ENCODE assay signal across 42 mouse cellular contexts in genomic region chr1:65130226-65130625, GRCm38 (mm10). TPM values are rescaled to one million over a fixed set of nuclear protein-coding genes. Genes with fewer than 3 reads are reported as not detected.
DNase-seq lines count a peak whose midpoint lies in the region; ATAC-seq and TF ChIP-seq lines count a peak whose summit lies in the region.
"Had no signal": no experiment of that assay in that cellular context is flagged by ENCODE, and none has a peak within 500 bp of the region (broad histone marks: within the 10 kb centered on the region; RNA-seq: fewer than 3 reads in every experiment).

No protein-coding gene starts in this region.

- no peaks in the 10 kb centered on the region for H3K27me3 ChIP-seq in kidney, postnatal 0 days (ENCODE audit: insufficient read depth, low read length)
- no peaks in the 10 kb centered on the region for H3K27me3 ChIP-seq in small intestine, adult 2 months (ENCODE audit: control insufficient read depth, insufficient read depth, low read length)
- no peaks in the 10 kb centered on the region for H3K27me3 ChIP-seq in midbrain, embryonic 11.5 days (ENCODE audit: control insufficient read depth, insufficient read depth, low read length)
- H3K27me3 ChIP-seq: CH12.LX; heart, embryonic 13.5 days; midbrain, embryonic 15.5 days had no signal

- no peak overlapping the region for H3K4me3 ChIP-seq in kidney, postnatal 0 days (replicated peaks; ENCODE audit: low read depth, low read length)
- no peak overlapping the region for H3K4me3 ChIP-seq in small intestine, adult 2 months (ENCODE audit: low read depth, low read length)
- H3K4me3 ChIP-seq in midbrain, embryonic 11.5 days (ENCODE audit: low read depth, low read length), result no peak overlapping the region
- H3K4me3 ChIP-seq: erythroblast, embryonic 14.5 days; heart, adult 2 months; heart, embryonic 13.5 days; midbrain, embryonic 15.5 days had no signal

- H3K4me1 ChIP-seq in kidney, postnatal 0 days (replicated peaks; ENCODE audit: insufficient read depth, low read length), result no peaks in the 10 kb centered on the region
- peaks cover 9% of the 10 kb centered on the region; the same call in 1 of the 2 replicates for H3K4me1 ChIP-seq in small intestine, adult 2 months (ENCODE audit: control insufficient read depth, insufficient read depth, insufficient read length, low read length)
- H3K4me1 ChIP-seq in midbrain, embryonic 11.5 days (ENCODE audit: control insufficient read depth, insufficient read depth, low read length), result no peaks in the 10 kb centered on the region
- H3K4me1 ChIP-seq: heart, embryonic 13.5 days; midbrain, embryonic 15.5 days had no signal

- TF ChIP-seq POLR2A in small intestine, adult 2 months (IDR thresholded peaks at IDR 0.05; ENCODE audit: low read depth, low read length), result no peak

- no peak overlapping the region for H3K4me2 ChIP-seq in kidney, postnatal 0 days (ENCODE audit: low read length)
- H3K4me2 ChIP-seq in midbrain, embryonic 11.5 days, result no peak overlapping the region
- H3K4me2 ChIP-seq: heart, embryonic 13.5 days; hindbrain, embryonic 14.5 days; midbrain, embryonic 15.5 days had no signal

- no peaks in the 10 kb centered on the region for H3K9me3 ChIP-seq in kidney, postnatal 0 days (replicated peaks; ENCODE audit: low read length)
- no peaks in the 10 kb centered on the region for H3K9me3 ChIP-seq in midbrain, embryonic 11.5 days (ENCODE audit: control insufficient read depth, low read length)
- H3K9me3 ChIP-seq: heart, embryonic 13.5 days; midbrain, embryonic 15.5 days had no signal

- peak; percentile 77 for ATAC-seq in kidney, postnatal 0 days (replicated peaks; ENCODE audit: low FRiP score, low read depth)
- ATAC-seq in midbrain, embryonic 11.5 days (ENCODE audit: low FRiP score), result no peak
- ATAC-seq: activated CD4-positive, CD25-positive, alpha-beta regulatory T cell, adult 4 months; midbrain, embryonic 15.5 days had no signal

- TF ChIP-seq CTCF in kidney, postnatal 0 days (IDR thresholded peaks at IDR 0.05; ENCODE audit: low read depth), result no peak
- no peak for TF ChIP-seq CTCF in small intestine, adult 2 months (IDR thresholded peaks at IDR 0.05; ENCODE audit: extremely low read depth, insufficient read length, insufficient replicate concordance, low read depth, low read length)

- no peak overlapping the region for H3K9ac ChIP-seq in kidney, postnatal 0 days (ENCODE audit: low read depth, low read length)
- H3K9ac ChIP-seq in midbrain, embryonic 11.5 days (ENCODE audit: low read length), result no peak overlapping the region
- H3K9ac ChIP-seq: forebrain, postnatal 0 days; heart, embryonic 13.5 days; hindbrain, embryonic 14.5 days; liver, embryonic 14.5 days; midbrain, embryonic 15.5 days had no signal

- H3K27ac ChIP-seq in kidney, postnatal 0 days, result no peak overlapping the region
- H3K27ac ChIP-seq in small intestine, adult 2 months (ENCODE audit: insufficient read depth, low read depth, low read length), result peak overlapping the region; percentile 93
- H3K27ac ChIP-seq in midbrain, embryonic 11.5 days (ENCODE audit: low read depth, low read length), result no peak overlapping the region
- H3K27ac ChIP-seq: heart, adult 2 months; heart, embryonic 13.5 days; hindbrain, embryonic 14.5 days; liver, embryonic 14.5 days; macrophage; midbrain, embryonic 15.5 days had no signal

- DNase-seq in heart, adult 11 months, result peak; percentile 31
- DNase-seq in heart, adult 18-20 months, result no peak
- DNase-seq in kidney, adult 8-10 months, result peak; percentile 64 to 78
- no peak for DNase-seq in kidney, postnatal 0 days (ENCODE audit: low spot score)
- DNase-seq in frontal cortex, postnatal 36 days (ENCODE audit: low spot score in 2 of 2), result no peak
- no peak for DNase-seq in right cerebral cortex, adult 2 months (ENCODE audit: low spot score in 2 of 2)
- DNase-seq in midbrain, embryonic 11.5 days (ENCODE audit: low spot score, missing footprints), result no peak
- DNase-seq: adrenal gland, adult 2 months; adrenal gland, postnatal 36 days; cerebellum, adult 2 months; cerebellum, postnatal 14 days; gastrocnemius, postnatal 14 days; heart, adult 2 months; heart, postnatal 10 days; liver; lung, adult 2 months; lung, postnatal 10 days; right cerebral cortex, postnatal 4 days had no signal

- no peaks in the 10 kb centered on the region for H3K36me3 ChIP-seq in kidney, postnatal 0 days (ENCODE audit: insufficient read depth, low read length)
- H3K36me3 ChIP-seq in small intestine, adult 2 months (ENCODE audit: control insufficient read depth, insufficient read depth, low read length), result no peaks in the 10 kb centered on the region
- no peaks in the 10 kb centered on the region for H3K36me3 ChIP-seq in midbrain, embryonic 11.5 days (ENCODE audit: control insufficient read depth, insufficient read depth, low read length)
- H3K36me3 ChIP-seq: heart, embryonic 13.5 days; midbrain, embryonic 15.5 days had no signal

- WGBS in kidney, postnatal 0 days, result 71% methylated on average over 3 of the region's 3 CpGs
- WGBS in small intestine, adult 2 months, result 44% methylated on average over 3 of the region's 3 CpGs
- WGBS in midbrain, embryonic 11.5 days, result 88% methylated on average over 3 of the region's 3 CpGs

RNA-seq across cellular contexts. Expression of gene D630023F18Rik, which starts 7.2 kb away (rescaled TPM):
- not detected for total RNA-seq in heart, adult 18-20 months (2021)
- polyA plus RNA-seq in kidney, postnatal 0 days (2015; fragmentation: Nextera tagmentation; extraction: Ambion mirVana), result 3.3 and 3.9 TPM in 2 replicates
- 0.04 TPM in 1 of 2 replicates, not detected in the other for polyA plus RNA-seq in small intestine, adult 2 months (2012; rRNA removed)
- polyA plus RNA-seq in midbrain, embryonic 11.5 days (2014; fragmentation: Nextera tagmentation; extraction: Ambion mirVana), result 0.22 TPM in 1 of 2 replicates, not detected in the other
- total RNA-seq: adrenal gland, adult 2 months; adrenal gland, postnatal 36 days; gastrocnemius, postnatal 14 days; heart, adult 2 months; heart, postnatal 10 days; hematopoietic stem cell, adult 5-6 weeks; megakaryocyte-erythroid progenitor cell, adult 5-6 weeks; neutrophil, adult 5-6 weeks had no signal
- polyA plus RNA-seq: activated CD4-positive, CD25-positive, alpha-beta regulatory T cell, adult 4 months; adrenal gland, adult 2 months; C2C12; erythroblast, embryonic 14.5 days; heart, adult 2 months; neural tube, embryonic 11.5 days; testis, adult 2 months had no signal

RNA-seq across cellular contexts. Expression of gene Gm28845, which starts 10.9 kb away (rescaled TPM):
- not detected for total RNA-seq in heart, adult 18-20 months (2021)
- not detected in 2 replicates for polyA plus RNA-seq in kidney, postnatal 0 days (2015; fragmentation: Nextera tagmentation; extraction: Ambion mirVana)
- not detected in 2 replicates for polyA plus RNA-seq in small intestine, adult 2 months (2012; rRNA removed)
- polyA plus RNA-seq in midbrain, embryonic 11.5 days (2014; fragmentation: Nextera tagmentation; extraction: Ambion mirVana), result not detected in 2 replicates
- total RNA-seq: adrenal gland, adult 2 months; adrenal gland, postnatal 36 days; CH12.LX; forebrain, postnatal 0 days; gastrocnemius, postnatal 14 days; heart, adult 2 months; heart, postnatal 10 days; hematopoietic stem cell, adult 5-6 weeks; left cerebral cortex, postnatal 14 days; megakaryocyte-erythroid progenitor cell, adult 5-6 weeks; neutrophil, adult 5-6 weeks had no signal
- polyA plus RNA-seq: activated CD4-positive, CD25-positive, alpha-beta regulatory T cell, adult 4 months; adrenal gland, adult 2 months; C2C12; embryonic facial prominence, embryonic 14.5 days; erythroblast, embryonic 14.5 days; forebrain, embryonic 11.5 days; forebrain, postnatal 0 days; heart, adult 2 months; heart, embryonic 13.5 days; limb, embryonic 11.5 days; liver, embryonic 14.5 days; lung, adult 2 months; macrophage; midbrain, embryonic 15.5 days; neural tube, embryonic 11.5 days; stomach, embryonic 14.5 days; testis, adult 2 months had no signal

RNA-seq across cellular contexts. Expression of gene Cryga, which starts 27.1 kb away (rescaled TPM):
- total RNA-seq in heart, adult 18-20 months (2021), result not detected
- not detected in 2 replicates for polyA plus RNA-seq in kidney, postnatal 0 days (2015; fragmentation: Nextera tagmentation; extraction: Ambion mirVana)
- not detected in 2 replicates for polyA plus RNA-seq in small intestine, adult 2 months (2012; rRNA removed)
- polyA plus RNA-seq in midbrain, embryonic 11.5 days (2014; fragmentation: Nextera tagmentation; extraction: Ambion mirVana), result not detected in 2 replicates
- total RNA-seq: adrenal gland, adult 2 months; adrenal gland, postnatal 36 days; CH12.LX; forebrain, postnatal 0 days; gastrocnemius, postnatal 14 days; heart, adult 2 months; heart, postnatal 10 days; hematopoietic stem cell, adult 5-6 weeks; left cerebral cortex, adult 18-20 months; megakaryocyte-erythroid progenitor cell, adult 5-6 weeks; neutrophil, adult 5-6 weeks had no signal
- polyA plus RNA-seq: activated CD4-positive, CD25-positive, alpha-beta regulatory T cell, adult 4 months; adrenal gland, adult 2 months; brain, embryonic 14.5 days; C2C12; embryonic facial prominence, embryonic 14.5 days; erythroblast, embryonic 14.5 days; forebrain, embryonic 11.5 days; heart, adult 2 months; heart, embryonic 13.5 days; hindbrain, embryonic 14.5 days; limb, embryonic 11.5 days; liver, embryonic 14.5 days; lung, adult 2 months; macrophage; midbrain, embryonic 15.5 days; neural tube, embryonic 11.5 days; stomach, embryonic 14.5 days; testis, adult 2 months had no signal

RNA-seq across cellular contexts. Expression of gene Crygb, which starts 48.1 kb away (rescaled TPM):
- total RNA-seq in heart, adult 18-20 months (2021), result not detected
- not detected in 2 replicates for polyA plus RNA-seq in kidney, postnatal 0 days (2015; fragmentation: Nextera tagmentation; extraction: Ambion mirVana)
- polyA plus RNA-seq in small intestine, adult 2 months (2012; rRNA removed), result not detected in 2 replicates
- polyA plus RNA-seq in midbrain, embryonic 11.5 days (2014; fragmentation: Nextera tagmentation; extraction: Ambion mirVana), result not detected in 2 replicates
- total RNA-seq: adrenal gland, adult 2 months; adrenal gland, postnatal 36 days; CH12.LX; forebrain, postnatal 0 days; gastrocnemius, postnatal 14 days; heart, adult 2 months; heart, postnatal 10 days; hematopoietic stem cell, adult 5-6 weeks; left cerebral cortex, adult 18-20 months; left cerebral cortex, postnatal 14 days; megakaryocyte-erythroid progenitor cell, adult 5-6 weeks; neutrophil, adult 5-6 weeks had no signal
- polyA plus RNA-seq: activated CD4-positive, CD25-positive, alpha-beta regulatory T cell, adult 4 months; adrenal gland, adult 2 months; brain, embryonic 14.5 days; C2C12; cerebellum, adult 2 months; cortical plate, adult 2 months; embryonic facial prominence, embryonic 14.5 days; erythroblast, embryonic 14.5 days; forebrain, embryonic 11.5 days; heart, adult 2 months; limb, embryonic 11.5 days; liver, embryonic 14.5 days; lung, adult 2 months; macrophage; midbrain, embryonic 15.5 days; neural tube, embryonic 11.5 days; testis, adult 2 months had no signal

RNA-seq across cellular contexts. Expression of gene Idh1, which starts 56.1 kb away (rescaled TPM):
- 10 to 100 TPM; 68.5 to 84.3 TPM for total RNA-seq in heart, adult 18-20 months (2021)
- 292 and 296 TPM in 2 replicates for polyA plus RNA-seq in kidney, postnatal 0 days (2015; fragmentation: Nextera tagmentation; extraction: Ambion mirVana)
- polyA plus RNA-seq in small intestine, adult 2 months (2012; rRNA removed), result 27.7 and 35.1 TPM in 2 replicates
- polyA plus RNA-seq in midbrain, embryonic 11.5 days (2014; fragmentation: Nextera tagmentation; extraction: Ambion mirVana), result 433 and 472 TPM in 2 replicates
- polyA plus RNA-seq: erythroblast, embryonic 14.5 days had no signal

Comparison
In these comparisons a context has a peak if more than half of its experiments do, and no peak if none do; other contexts are left out.
1. DNase-seq: peak in heart, adult 11 months (single experiment) and kidney, adult 8-10 months (2 of 2); none in heart, adult 18-20 months (0 of 2), kidney, postnatal 0 days (single experiment), frontal cortex, postnatal 36 days (0 of 2), right cerebral cortex, adult 2 months (0 of 2) and midbrain, embryonic 11.5 days (single experiment).